ENCODE assay signal across 8 mouse cellular contexts in genomic region chr9:69398453-69398850, GRCm38 (mm10). TPM values are rescaled to one million over a fixed set of nuclear protein-coding genes. Genes with fewer than 3 reads are reported as not detected.
A peak's percentile ranks its signal among the peaks of the same experiment; 100 is the strongest.
DNase-seq lines count a peak whose midpoint lies in the region; ATAC-seq and TF ChIP-seq lines count a peak whose summit lies in the region.

No protein-coding gene starts in this region.

- no peaks in the 10 kb centered on the region for H3K36me3 ChIP-seq in lung, postnatal 0 days (ENCODE audit: insufficient read depth, low read length)
- H3K36me3 ChIP-seq in limb, embryonic 12.5 days = no peaks in the 10 kb centered on the region

- peak; percentile 42 for ATAC-seq in lung, postnatal 0 days
- ATAC-seq in limb, embryonic 12.5 days (ENCODE audit: insufficient number of reproducible peaks, insufficient read depth, low FRiP score, low TSS enrichment, low read depth) = no peak

- peak overlapping the region; percentile 90 for H3K4me3 ChIP-seq in lung, postnatal 0 days (ENCODE audit: low read depth, low read length)
- H3K4me3 ChIP-seq in embryonic fibroblast, embryonic 13.5 days (ENCODE audit: insufficient read depth, low read length) = peak overlapping the region; percentile 96
- H3K4me3 ChIP-seq in limb, embryonic 12.5 days (replicated peaks) = peak overlapping the region; percentile 64
- peak overlapping the region; percentile 67 for H3K4me3 ChIP-seq in olfactory bulb, adult 2 months (ENCODE audit: insufficient read depth, low read depth, low read length)

- H3K4me2 ChIP-seq in lung, postnatal 0 days (replicated peaks; ENCODE audit: low read depth, low read length) = peak overlapping the region; percentile 87
- H3K4me2 ChIP-seq in limb, embryonic 12.5 days = peak overlapping the region; percentile 75

- no peaks in the 10 kb centered on the region for H3K9me3 ChIP-seq in lung, postnatal 0 days (ENCODE audit: low read length)
- H3K9me3 ChIP-seq in limb, embryonic 12.5 days = no peaks in the 10 kb centered on the region

- TF ChIP-seq EP300 in lung, postnatal 0 days (IDR thresholded peaks at IDR 0.05) = no peak

- peaks cover 6% of the 10 kb centered on the region; the same call in 1 of the 2 replicates for H3K4me1 ChIP-seq in lung, postnatal 0 days (ENCODE audit: insufficient read depth, low read depth, low read length)
- no peaks in the 10 kb centered on the region for H3K4me1 ChIP-seq in embryonic fibroblast, embryonic 13.5 days (ENCODE audit: control insufficient read depth, insufficient read depth, low read length)
- H3K4me1 ChIP-seq in limb, embryonic 12.5 days (replicated peaks) = peaks cover 6% of the 10 kb centered on the region; the same call in 1 of the 2 replicates
- no peaks in the 10 kb centered on the region for H3K4me1 ChIP-seq in olfactory bulb, adult 2 months (ENCODE audit: control insufficient read depth, insufficient read depth, low read length)

- peak; percentile 8 for DNase-seq in lung, postnatal 0 days (ENCODE audit: low spot score)
- no peak for DNase-seq in lung, postnatal 10 days
- DNase-seq in layer of hippocampus, adult 8-10 months (ENCODE audit: low spot score in 2 of 2) = no peak
- DNase-seq in gastrocnemius, postnatal 25 days = no peak
- no peak for DNase-seq in thymus, postnatal 36 days

- H3K27me3 ChIP-seq in lung, postnatal 0 days (replicated peaks; ENCODE audit: insufficient read depth, low read length) = no peaks in the 10 kb centered on the region
- H3K27me3 ChIP-seq in limb, embryonic 12.5 days = no peaks in the 10 kb centered on the region

- H3K27ac ChIP-seq in lung, postnatal 0 days (ENCODE audit: low read length) = peak overlapping the region; percentile 91
- H3K27ac ChIP-seq in embryonic fibroblast, embryonic 13.5 days (ENCODE audit: insufficient read depth, low read length) = no peak overlapping the region
- peak overlapping the region; percentile 94 for H3K27ac ChIP-seq in limb, embryonic 12.5 days
- H3K27ac ChIP-seq in olfactory bulb, adult 2 months (ENCODE audit: insufficient read depth, low read depth, low read length) = peak overlapping the region; percentile 78; the same call in 1 of the 2 replicates

- TF ChIP-seq POLR2A in embryonic fibroblast, embryonic 13.5 days (IDR thresholded peaks at IDR 0.05; ENCODE audit: low read depth, low read length) = no peak
- TF ChIP-seq POLR2A in olfactory bulb, adult 2 months (IDR thresholded peaks at IDR 0.05; ENCODE audit: insufficient read depth, low read depth, low read length) = no peak

- H3K9ac ChIP-seq in lung, postnatal 0 days (replicated peaks; ENCODE audit: low read depth) = peak overlapping the region; percentile 99
- H3K9ac ChIP-seq in limb, embryonic 12.5 days (replicated peaks) = peak overlapping the region; percentile 83

- TF ChIP-seq CTCF in lung, postnatal 0 days (IDR thresholded peaks at IDR 0.05) = no peak
- no peak for TF ChIP-seq CTCF in embryonic fibroblast, embryonic 13.5 days (IDR thresholded peaks at IDR 0.05; ENCODE audit: borderline replicate concordance, insufficient read depth, low read length)
- TF ChIP-seq CTCF in olfactory bulb, adult 2 months (IDR thresholded peaks at IDR 0.05; ENCODE audit: insufficient read depth, low read depth, low read length) = no peak

- WGBS in lung, postnatal 0 days = 6% methylated on average over 10 of the region's 10 CpGs
- 11% methylated on average over 10 of the region's 10 CpGs for WGBS in limb, embryonic 12.5 days
- 12% methylated on average over 10 of the region's 10 CpGs for WGBS in olfactory bulb, adult 2 months

RNA-seq across cellular contexts. Expression of gene Ice2, which starts 0.7 kb away (rescaled TPM):
- polyA plus RNA-seq in lung, postnatal 0 days (2015; fragmentation: Nextera tagmentation; extraction: Ambion mirVana) = 7.3 and 8.1 TPM in 2 replicates
- polyA plus RNA-seq in embryonic fibroblast, embryonic 13.5 days (2011; ENCODE audit: insufficient read length, low read depth, missing spikeins) = 14.1 and 19.9 TPM in 2 replicates
- 25.1 and 26.3 TPM in 2 replicates for polyA plus RNA-seq in limb, embryonic 12.5 days (2016; fragmentation: Nextera tagmentation; extraction: Ambion mirVana)
- polyA plus RNA-seq in olfactory bulb, adult 2 months (2012; ENCODE audit: insufficient read depth, insufficient read length, low replicate concordance, missing spikeins) = not detected in 2 replicates
- 10 to 100 TPM; 12.2 to 15.5 (median 13.5) TPM for total RNA-seq in layer of hippocampus, adult 8-10 months (2022)
- 1 to 10 TPM; 3.8 to 4.9 TPM for total RNA-seq in gastrocnemius, postnatal 25 days (2021)

RNA-seq across cellular contexts. Expression of gene Anxa2, which starts 55.0 kb away (rescaled TPM):
- 1,095 and 1,144 TPM in 2 replicates for polyA plus RNA-seq in lung, postnatal 0 days (2015; fragmentation: Nextera tagmentation; extraction: Ambion mirVana)
- polyA plus RNA-seq in embryonic fibroblast, embryonic 13.5 days (2011; ENCODE audit: insufficient read length, low read depth, missing spikeins) = 1,213 and 1,412 TPM in 2 replicates
- 261 and 301 TPM in 2 replicates for polyA plus RNA-seq in limb, embryonic 12.5 days (2016; fragmentation: Nextera tagmentation; extraction: Ambion mirVana)
- 662 TPM in 1 of 2 replicates, not detected in the other for polyA plus RNA-seq in olfactory bulb, adult 2 months (2012; ENCODE audit: insufficient read depth, insufficient read length, low replicate concordance, missing spikeins)
- total RNA-seq in layer of hippocampus, adult 8-10 months (2022) = 10 to 100 TPM; 12.0 to 19.0 (median 15.6) TPM
- total RNA-seq in gastrocnemius, postnatal 25 days (2021) = 10 to 100 TPM; 52.8 to 74.7 TPM
